Mouse (Mus musculus) embryonic stem cell, embryonic (primary cell): Measurements from ENCODE around the gene Fam219a.

Experiments
- CTCF ChIA-PET, 4 experiments: fragments of 300-600 bp in 2 of 4; fragments of 350-600 bp in 2 of 4; sonication (Branson Sonifier 250); formaldehyde crosslinking; loops; one replicate each; lab custom pipeline; 2022; ENCODE audit warnings: inconsistent platforms in 2 of 4; lab: Charles Lee
- POLR2A ChIA-PET, 4 experiments: fragments of 300-600 bp in 2 of 4; fragments of 350-600 bp in 2 of 4; sonication (Branson Sonifier 250); formaldehyde crosslinking; loops; one replicate each; lab custom pipeline; 2022; ENCODE audit warnings: antibody characterized with exemption in 4 of 4, inconsistent platforms in 1 of 4; lab: Charles Lee

Fam219a gene

GRCm38 (mm10) chr4:41479456-41479804 is 89.9 kb downstream of the Fam219a start:
- ChIA-PET CTCF (interaction anchor here (0.6 to 6.2 kb wide), 14 partner anchors 8 to 186 kb away, joined by 3 to 26 read pairs (median 4); partner anchors contain the start of genes AI464131 (in 1 of the 4), Kif24 (in 1 of the 4) and Nudt2 (in 1 of the 4)), POLR2A (interaction anchor here in 2 of 4 experiments (0.6 to 2.7 kb wide), 7 partner anchors 9 to 25 kb away, joined by 3 to 9 read pairs (median 5); partner anchors contain the start of genes AI464131 (in 1 of the 2), Kif24 (in 1 of the 2) and Nudt2 (in 1 of the 2))

GRCm38 (mm10) chr4:41478751-41479455 is 90.4 kb downstream of the Fam219a start:
- CTCF ChIA-PET: interaction anchor here (0.5 to 6.2 kb wide), 18 partner anchors 8 to 1466 kb away, joined by 3 to 26 read pairs (median 4); partner anchors contain the start of genes AI464131 (in 1 of the 4), Kif24 (in 1 of the 4) and Nudt2 (in 1 of the 4)
- POLR2A ChIA-PET: interaction anchor here (0.6 to 2.7 kb wide), 8 partner anchors 8 to 26 kb away, joined by 3 to 9 read pairs (median 5); partner anchors contain the start of genes AI464131 (in 1 of the 4), Kif24 (in 1 of the 4) and Nudt2 (in 1 of the 4)

DNA sequence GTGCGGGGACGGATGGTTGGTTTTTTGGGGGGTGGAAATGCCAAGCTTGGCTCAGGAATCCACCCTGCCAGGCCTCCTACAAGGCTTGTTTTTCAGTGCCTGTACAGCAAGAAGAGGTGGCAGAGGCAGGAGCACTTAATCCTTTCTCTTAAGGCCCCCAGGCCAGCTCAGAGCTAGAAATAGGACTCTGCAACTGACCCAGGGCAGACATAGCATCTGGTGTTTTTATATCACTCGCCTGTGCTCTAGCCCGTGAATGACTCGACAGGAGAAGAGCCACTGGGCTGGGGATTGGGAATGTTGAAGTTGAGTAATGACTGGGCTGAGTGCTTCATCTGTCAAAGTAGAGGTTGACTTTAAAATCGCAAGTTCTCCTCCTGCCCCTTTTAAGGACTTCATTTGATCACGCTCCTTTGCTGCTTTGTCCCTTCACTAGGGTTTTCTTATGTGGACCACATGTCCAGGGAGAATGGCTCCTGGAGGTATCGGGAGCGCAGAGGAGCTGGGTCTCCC is 91.6 kb downstream of the Fam219a start:
- ChIA-PET POLR2A (interaction anchor here in 2 of 4 experiments (1.0 to 2.2 kb wide), 2 partner anchors 13 to 25 kb away, joined by 4 to 9 read pairs; partner anchors contain the start of genes AI464131 (in 1 of the 2), Kif24 (in 1 of the 2) and Nudt2 (in 1 of the 2)), CTCF (interaction anchor here in 2 of 4 experiments (1.1 to 1.4 kb wide), 2 partner anchors 9 to 20 kb away, joined by 3 to 7 read pairs; no protein-coding TSS in a partner anchor)

GRCm38 (mm10) chr4:41471384-41471689 is 98.0 kb downstream of the Fam219a start:
- CTCF ChIA-PET: interaction anchor here in 3 of 4 experiments (0.6 to 4.5 kb wide), 7 partner anchors 8 to 1169 kb away, joined by 3 to 74 read pairs (median 4); partner anchors contain the start of gene AI464131 (in 1 of the 3)
- POLR2A ChIA-PET: interaction anchor here in 2 of 4 experiments (0.6 to 1.8 kb wide), 5 partner anchors 8 to 241 kb away, joined by 3 to 5 read pairs (median 4); partner anchors contain the start of gene AI464131 (in 1 of the 2)

- POLR2A ChIA-PET: interaction anchor here in 1 of 4 experiments (1.1 to 1.8 kb wide), 4 partner anchors 9 to 241 kb away, joined by 3 to 5 read pairs (median 4); partner anchors contain the start of gene AI464131
- CTCF ChIA-PET: interaction anchor here in 3 of 4 experiments (0.5 to 4.5 kb wide), 8 partner anchors 9 to 237 kb away, joined by 3 to 74 read pairs (median 4); partner anchors contain the start of gene AI464131 (in 1 of the 3)
These were observed 98.5 kb downstream of the Fam219a start for GRCm38 (mm10) chr4:41470684-41471383.

DNA sequence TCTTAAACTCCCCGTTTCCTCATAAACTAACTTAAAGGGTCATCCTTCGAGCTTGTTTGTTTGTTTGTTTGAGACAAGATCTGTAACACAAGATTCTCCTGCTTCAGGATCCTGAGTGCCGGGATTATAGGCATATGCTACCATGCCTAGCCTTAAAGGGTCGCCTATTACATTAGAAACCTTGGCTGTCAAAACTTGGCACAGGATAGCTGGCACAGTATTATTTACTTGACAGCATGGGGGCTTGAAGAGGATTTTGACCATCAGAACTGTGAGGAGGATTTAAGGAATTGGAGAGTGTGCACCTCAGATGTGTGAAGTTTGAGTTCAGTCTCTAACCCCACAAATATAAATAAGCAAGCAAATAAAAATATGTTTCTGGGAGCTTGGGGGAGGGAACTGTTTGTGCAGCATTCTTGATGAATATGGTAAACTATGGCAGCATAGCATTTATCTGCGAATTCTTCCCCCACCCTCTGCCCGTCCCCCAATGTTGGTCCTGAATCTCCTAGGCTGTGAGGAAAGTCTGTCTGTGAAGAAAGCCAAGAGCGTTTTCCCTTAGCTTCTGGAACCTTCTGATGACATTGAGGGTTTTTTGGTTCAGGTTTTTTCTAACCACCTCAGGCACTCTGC is 99.2 kb downstream of the Fam219a start:
- CTCF ChIA-PET: interaction anchor here in 3 of 4 experiments (0.5 to 4.5 kb wide), 8 partner anchors 28 to 237 kb away, joined by 4 to 74 read pairs (median 12); partner anchors contain the start of gene AI464131 (in 1 of the 3)
- POLR2A ChIA-PET: interaction anchor here in 1 of 4 experiments (1.2 to 1.4 kb wide), 2 partner anchors 9 to 242 kb away, joined by 3 to 5 read pairs; no protein-coding TSS in a partner anchor

DNA sequence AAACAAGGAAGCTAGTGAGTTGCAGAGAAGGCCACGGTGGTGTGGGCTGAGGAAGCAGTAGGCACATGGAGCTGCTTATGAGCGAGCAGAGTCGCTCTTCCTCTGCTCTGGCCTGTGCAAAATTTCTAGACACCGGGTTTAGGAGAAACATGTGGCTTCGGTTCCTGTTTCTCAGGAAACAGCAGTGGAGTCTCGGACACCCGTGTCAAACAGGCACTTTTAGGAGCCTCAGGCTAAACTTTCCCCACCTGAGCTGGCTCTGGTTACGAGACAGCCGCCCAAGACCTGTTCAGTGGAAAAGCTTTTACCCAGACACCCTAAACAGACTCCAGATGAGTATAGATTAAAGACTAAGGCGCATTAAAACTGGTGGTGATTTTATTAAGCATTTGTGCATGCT is 100.1 kb downstream of the Fam219a start:
- ChIA-PET POLR2A (interaction anchor here (0.7 to 1.6 kb wide), 21 partner anchors 10 to 929 kb away, joined by 3 to 6 read pairs (median 4); partner anchors contain the start of gene AI464131 (in 1 of the 4)), CTCF (interaction anchor here (0.6 to 4.5 kb wide), 46 partner anchors 9 to 418 kb away, joined by 3 to 74 read pairs (median 5); partner anchors contain the start of genes Dnaic1 (in 3 of the 4), AI464131 (in 2 of the 4), Fam219a (in 2 of the 4) and Cntfr (in 1 of the 4))

DNA sequence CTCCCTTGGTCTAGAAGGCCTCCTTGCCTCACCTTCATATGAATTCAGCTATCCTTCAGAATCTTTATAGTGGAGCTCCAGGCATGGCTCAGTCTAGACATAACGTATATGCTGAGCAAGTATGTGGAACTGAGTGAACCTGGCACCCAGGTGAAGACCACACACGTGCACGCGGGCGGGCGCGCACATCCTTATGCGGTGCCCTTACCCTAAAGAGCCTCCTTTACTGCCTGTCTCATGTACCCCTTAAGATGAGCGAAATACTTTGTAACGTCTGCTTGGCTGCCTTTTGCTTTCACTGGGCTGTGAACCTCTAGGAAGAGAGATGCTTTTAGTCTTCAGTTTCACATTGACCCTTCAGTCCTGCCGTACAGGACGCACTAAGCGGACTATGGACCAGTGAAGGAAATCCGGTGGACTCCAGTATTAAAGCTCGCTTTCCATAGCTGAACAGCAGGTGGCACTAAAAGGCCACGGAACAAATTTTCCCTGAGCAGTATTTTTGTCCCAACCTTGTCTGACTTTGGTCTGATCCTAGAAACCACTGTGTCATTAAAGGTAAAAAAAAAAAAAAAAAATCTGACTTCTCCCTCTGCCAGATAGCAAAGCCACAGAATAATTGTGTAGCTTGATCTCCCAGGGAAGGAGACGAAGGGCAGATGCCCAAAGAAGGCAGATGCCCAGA is 100.8 kb downstream of the Fam219a start:
- POLR2A ChIA-PET: interaction anchor here (0.7 to 1.6 kb wide), 20 partner anchors 10 to 272 kb away, joined by 3 to 6 read pairs (median 4); no protein-coding TSS in a partner anchor
- CTCF ChIA-PET: interaction anchor here (0.6 to 4.5 kb wide), 58 partner anchors 8 to 1712 kb away, joined by 3 to 74 read pairs (median 4); partner anchors contain the start of genes Dnaic1 (in 3 of the 4), AI464131 (in 2 of the 4), Fam219a (in 2 of the 4) and Cntfr (in 1 of the 4)
